In genomic region chr13:24880704-24881103, GRCm38 (mm10) we compare ENCODE assay signal across 26 mouse cellular contexts. TPM values are rescaled to one million over a fixed set of nuclear protein-coding genes. Genes with fewer than 3 reads are reported as not detected.
DNase-seq lines count a peak whose midpoint lies in the region; ATAC-seq lines count a peak whose summit lies in the region.
"Had no signal": no experiment of that assay in that cellular context is flagged by ENCODE, and none has a peak within 500 bp of the region (broad histone marks: within the 10 kb centered on the region; RNA-seq: fewer than 3 reads in every experiment).

No protein-coding gene starts in this region.

- no peak overlapping the region for H3K9ac ChIP-seq in liver, embryonic 16.5 days (ENCODE audit: low read depth, low read length)
- no peak overlapping the region for H3K9ac ChIP-seq in liver, embryonic 12.5 days
- H3K9ac ChIP-seq: hindbrain, embryonic 12.5 days; liver, embryonic 14.5 days; midbrain, embryonic 12.5 days had no signal

- ATAC-seq in liver, embryonic 16.5 days (ENCODE audit: low read depth) = 0 out of 2 replicates have a peak, but pooled peaks have one; percentile 39
- no peak for ATAC-seq in liver, embryonic 12.5 days
- ATAC-seq: activated CD4-positive, CD25-positive, alpha-beta regulatory T cell, adult 4 months; CD4-positive, CD25-positive, alpha-beta regulatory T cell, adult 4 months; forebrain, embryonic 16.5 days had no signal

- intact Hi-C loops in heart, postnatal 10 days (cut with DNase I) = no loop called here

- peak; percentile 20 for DNase-seq in adrenal gland, postnatal 10 days
- no peak for DNase-seq in adrenal gland, adult 8-10 months
- DNase-seq in kidney, postnatal 10 days = peak; percentile 67
- no peak for DNase-seq in lung, adult 18-20 months
- no peak for DNase-seq in T-cell, adult 2 months (ENCODE audit: low spot score)
- no peak for DNase-seq in heart, postnatal 10 days
- DNase-seq: cerebellum, postnatal 14 days; embryo, embryonic 11 days; gastrocnemius, postnatal 36 days; heart, postnatal 14 days; lung, postnatal 10 days; retina, postnatal 1 day; thymus, postnatal 14 days had no signal

- H3K4me3 ChIP-seq in liver, embryonic 16.5 days (ENCODE audit: low read depth, low read length) = no peak overlapping the region
- H3K4me3 ChIP-seq in liver, embryonic 12.5 days = no peak overlapping the region
- H3K4me3 ChIP-seq: heart, embryonic 10.5 days; hindbrain, embryonic 12.5 days; limb, embryonic 10.5 days; midbrain, embryonic 12.5 days had no signal

- H3K4me1 ChIP-seq in liver, embryonic 16.5 days (ENCODE audit: control insufficient read depth, low read depth, low read length) = no peaks in the 10 kb centered on the region
- H3K4me1 ChIP-seq in liver, embryonic 12.5 days = no peaks in the 10 kb centered on the region
- H3K4me1 ChIP-seq: heart, embryonic 10.5 days; hindbrain, embryonic 12.5 days; limb, embryonic 10.5 days; midbrain, embryonic 12.5 days had no signal

- H3K4me2 ChIP-seq in liver, embryonic 16.5 days (ENCODE audit: low read depth, low read length) = no peak overlapping the region
- H3K4me2 ChIP-seq in liver, embryonic 12.5 days = no peak overlapping the region
- H3K4me2 ChIP-seq: hindbrain, embryonic 12.5 days; midbrain, embryonic 12.5 days had no signal

- H3K27ac ChIP-seq in liver, embryonic 16.5 days (ENCODE audit: low read length) = no peak overlapping the region
- H3K27ac ChIP-seq in liver, embryonic 12.5 days = no peak overlapping the region
- H3K27ac ChIP-seq: heart, embryonic 10.5 days; hindbrain, embryonic 12.5 days; limb, embryonic 10.5 days; liver, embryonic 14.5 days; midbrain, embryonic 12.5 days had no signal

- H3K9me3 ChIP-seq in liver, embryonic 16.5 days (replicated peaks; ENCODE audit: control insufficient read depth, low read length) = no peaks in the 10 kb centered on the region
- peaks cover 6% of the 10 kb centered on the region; the same call in 1 of the 2 replicates for H3K9me3 ChIP-seq in liver, embryonic 12.5 days (replicated peaks)
- H3K9me3 ChIP-seq: limb, embryonic 10.5 days; midbrain, embryonic 12.5 days had no signal

- no peaks in the 10 kb centered on the region for H3K36me3 ChIP-seq in liver, embryonic 16.5 days (ENCODE audit: control insufficient read depth, insufficient read depth)
- no peaks in the 10 kb centered on the region for H3K36me3 ChIP-seq in liver, embryonic 12.5 days
- H3K36me3 ChIP-seq: heart, embryonic 10.5 days; limb, embryonic 10.5 days; midbrain, embryonic 12.5 days had no signal

- H3K27me3 ChIP-seq in liver, embryonic 16.5 days (ENCODE audit: control insufficient read depth, insufficient read depth, low read depth, low read length) = no peaks in the 10 kb centered on the region
- no peaks in the 10 kb centered on the region for H3K27me3 ChIP-seq in liver, embryonic 12.5 days (replicated peaks)
- H3K27me3 ChIP-seq: hindbrain, embryonic 12.5 days; midbrain, embryonic 12.5 days; Patski had no signal

- 58% methylated on average over 5 of the region's 5 CpGs for whole genome bisulfite sequencing in liver, embryonic 16.5 days (ENCODE audit: insufficient replicate concordance)
- WGBS in liver, embryonic 12.5 days (ENCODE audit: insufficient replicate concordance) = 74% methylated on average over 5 of the region's 5 CpGs

RNA-seq across cellular contexts. Expression of gene D130043K22Rik, which starts 35.8 kb away (rescaled TPM):
- total RNA-seq in adrenal gland, postnatal 10 days (2021) = 1 to 10 TPM; 1.2 to 1.4 TPM
- total RNA-seq in adrenal gland, adult 8-10 months (2022) = 1 to 10 TPM in 3 of 4 experiments, under 1 TPM in 1; 0.67 to 2.9 (median 1.6) TPM
- polyA plus RNA-seq in liver, embryonic 16.5 days (2015; fragmentation: Nextera tagmentation; extraction: Ambion mirVana) = 0.12 and 0.27 TPM in 2 replicates
- 0.11 and 0.18 TPM in 2 replicates for polyA plus RNA-seq in liver, embryonic 12.5 days (2016; fragmentation: Nextera tagmentation; extraction: Ambion mirVana)
- total RNA-seq in heart, postnatal 10 days (2021) = not detected
- total RNA-seq: gastrocnemius, postnatal 36 days; heart, postnatal 14 days; megakaryocyte progenitor cell, adult 5-6 weeks; monocyte, adult 5-6 weeks had no signal

RNA-seq across cellular contexts. Expression of gene Tdp2, which starts 49.2 kb away (rescaled TPM):
- total RNA-seq in adrenal gland, postnatal 10 days (2021) = 10 to 100 TPM; 23.1 to 31.6 TPM
- total RNA-seq in adrenal gland, adult 8-10 months (2022) = 10 to 100 TPM; 25.7 to 39.9 (median 31.0) TPM
- polyA plus RNA-seq in liver, embryonic 16.5 days (2015; fragmentation: Nextera tagmentation; extraction: Ambion mirVana) = 19.6 and 22.3 TPM in 2 replicates
- polyA plus RNA-seq in liver, embryonic 12.5 days (2016; fragmentation: Nextera tagmentation; extraction: Ambion mirVana) = 39.9 and 40.5 TPM in 2 replicates
- 10 to 100 TPM; 17.8 to 18.0 TPM for total RNA-seq in heart, postnatal 10 days (2021)

RNA-seq across cellular contexts. Expression of gene Acot13, which starts 49.4 kb away (rescaled TPM):
- total RNA-seq in adrenal gland, postnatal 10 days (2021) = 100 to 1,000 TPM; 125 to 155 TPM
- 10 to 100 TPM; 56.4 to 70.2 (median 59.6) TPM for total RNA-seq in adrenal gland, adult 8-10 months (2022)
- polyA plus RNA-seq in liver, embryonic 16.5 days (2015; fragmentation: Nextera tagmentation; extraction: Ambion mirVana) = 56.0 and 56.9 TPM in 2 replicates
- 61.2 and 66.4 TPM in 2 replicates for polyA plus RNA-seq in liver, embryonic 12.5 days (2016; fragmentation: Nextera tagmentation; extraction: Ambion mirVana)
- total RNA-seq in heart, postnatal 10 days (2021) = 100 to 1,000 TPM; 282 to 297 TPM

RNA-seq across cellular contexts. Expression of gene Aldh5a1, which starts 56.8 kb away (rescaled TPM):
- total RNA-seq in adrenal gland, postnatal 10 days (2021) = 10 to 100 TPM; 16.6 to 19.7 TPM
- total RNA-seq in adrenal gland, adult 8-10 months (2022) = 10 to 100 TPM; 18.9 to 21.9 (median 20.6) TPM
- polyA plus RNA-seq in liver, embryonic 16.5 days (2015; fragmentation: Nextera tagmentation; extraction: Ambion mirVana) = 3.7 and 4.3 TPM in 2 replicates
- 3.0 and 3.4 TPM in 2 replicates for polyA plus RNA-seq in liver, embryonic 12.5 days (2016; fragmentation: Nextera tagmentation; extraction: Ambion mirVana)
- 10 to 100 TPM; 16.4 to 18.9 TPM for total RNA-seq in heart, postnatal 10 days (2021)
- total RNA-seq: monocyte, adult 5-6 weeks had no signal

Comparison
In these comparisons a context has a peak if more than half of its experiments do, and no peak if none do; other contexts are left out.
1. DNase-seq: peak in adrenal gland, postnatal 10 days (single experiment) and kidney, postnatal 10 days (single experiment); none in adrenal gland, adult 8-10 months (single experiment), lung, adult 18-20 months (0 of 2), T-cell, adult 2 months (single experiment) and heart, postnatal 10 days (0 of 2).